Mouse (Mus musculus): ENCODE results near the gene Scrn2.

DNA sequence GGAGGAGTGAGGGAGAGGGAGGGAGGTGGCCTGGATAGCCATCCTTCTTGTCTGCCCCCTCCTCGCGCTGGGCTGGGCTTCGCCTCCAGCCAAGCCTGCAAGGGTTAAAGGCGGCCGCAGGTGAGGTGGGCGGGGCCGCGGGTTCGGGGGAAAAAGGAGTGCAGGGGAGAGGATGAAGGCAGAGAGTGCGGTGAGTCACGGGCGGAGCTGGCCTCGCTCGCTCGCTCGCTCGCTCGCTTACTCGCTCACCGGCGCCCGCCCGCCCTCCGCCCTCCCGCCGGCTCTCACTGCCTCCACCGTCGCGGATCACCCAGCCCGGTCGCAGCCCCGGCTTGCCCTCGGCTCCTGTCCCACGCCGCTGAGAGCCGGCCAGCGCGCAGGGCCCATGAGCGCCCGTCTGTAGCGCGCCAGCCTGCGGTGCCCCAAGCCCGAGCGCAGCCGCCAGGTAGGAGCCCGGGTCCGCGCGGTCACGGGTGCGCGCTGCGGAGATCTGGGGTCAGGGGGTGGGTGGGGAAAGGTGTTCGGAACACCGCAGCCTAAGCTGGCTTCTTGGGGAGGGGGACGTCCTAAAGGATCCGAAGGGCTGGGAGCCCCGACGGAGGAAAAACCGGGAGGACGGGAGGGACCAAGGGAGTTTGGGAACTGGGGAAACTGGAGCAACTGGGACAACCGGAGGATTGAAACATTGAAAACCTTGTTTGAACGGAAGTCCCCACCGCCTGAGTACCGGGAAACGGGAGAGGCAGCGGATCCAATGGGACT, 11.0 kb upstream of the Scrn2 start:
- TF ChIP-seq CTCF (IDR thresholded peaks at IDR 0.05; ENCODE audit: low read depth) (no peak), EP300 (IDR thresholded peaks at IDR 0.05; ENCODE audit: low read depth) (no peak)

Measured in liver, postnatal 0 days (tissue).